In the genomic region with DNA sequence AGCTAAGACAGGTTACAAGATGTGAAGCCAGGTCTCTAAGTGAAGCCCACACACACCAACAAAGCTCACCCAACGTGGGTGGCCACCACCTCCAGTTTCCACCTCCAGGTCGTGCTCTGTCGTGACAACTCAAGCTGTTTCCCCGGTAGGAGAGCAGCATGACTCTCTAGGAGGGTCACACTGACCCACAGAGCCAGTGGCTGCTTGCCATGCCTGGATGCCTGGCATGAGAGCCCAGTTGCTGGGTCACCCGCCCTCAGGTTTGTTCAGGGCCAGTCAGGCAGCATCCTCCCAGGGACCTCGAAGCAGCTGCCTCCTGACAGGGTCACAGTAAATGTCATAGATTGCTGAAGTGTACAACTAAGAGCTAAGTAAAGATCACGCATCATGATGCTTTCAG, we compare ENCODE assay signal across 23 mouse cellular contexts. TPM values are rescaled to one million over a fixed set of nuclear protein-coding genes. Genes with fewer than 3 reads are reported as not detected.
DNase-seq lines count a peak whose midpoint lies in the region; TF ChIP-seq lines count a peak whose summit lies in the region.
"Had no signal": no experiment of that assay in that cellular context is flagged by ENCODE, and none has a peak within 500 bp of the region (broad histone marks: within the 10 kb centered on the region; RNA-seq: fewer than 3 reads in every experiment).

No protein-coding gene starts in this region.

- intact Hi-C loops in gastrocnemius, adult 2 months (cut with DNase I) = no loop called here
- intact Hi-C loops in gastrocnemius, postnatal 36 days (cut with DNase I) = no loop called here

- TF ChIP-seq CTCF in gastrocnemius, adult 2 months (IDR thresholded peaks at IDR 0.05) = no peak

- DNase-seq in gastrocnemius, adult 2 months = no peak
- no peak for DNase-seq in gastrocnemius, postnatal 36 days
- peak; percentile 73 for DNase-seq in ovary, adult 18-20 months (ENCODE audit: low spot score)
- no peak for DNase-seq in ovary, postnatal 10 days (ENCODE audit: low spot score)
- DNase-seq in cerebellum, adult 9-11 months = peak; percentile 76
- peak; percentile 76 for DNase-seq in ovary, postnatal 36 days (ENCODE audit: low spot score)
- no peak for DNase-seq in layer of hippocampus, postnatal 10 days (ENCODE audit: low spot score in 2 of 2)
- DNase-seq in lung, postnatal 10 days = no peak
- DNase-seq: gastrocnemius, postnatal 14 days; kidney, adult 11 months; layer of hippocampus, postnatal 36 days; right cerebral cortex, postnatal 25 days; thymus, adult 18-20 months; thymus, postnatal 4 days had no signal

- H3K4me3 ChIP-seq in gastrocnemius, adult 2 months = no peak overlapping the region
- H3K4me3 ChIP-seq: embryonic facial prominence, embryonic 15.5 days; forebrain, embryonic 13.5 days; heart, embryonic 12.5 days; limb, embryonic 15.5 days; liver, embryonic 15.5 days; neural tube, embryonic 12.5 days; stomach, embryonic 15.5 days had no signal

- peak overlapping the region; percentile 49; the same call in 1 of the 2 replicates for H3K27ac ChIP-seq in gastrocnemius, adult 2 months
- H3K27ac ChIP-seq: embryonic facial prominence, embryonic 15.5 days; forebrain, embryonic 13.5 days; hindbrain, postnatal 0 days; limb, embryonic 15.5 days; liver, embryonic 15.5 days; neural tube, embryonic 12.5 days; stomach, embryonic 15.5 days had no signal

RNA-seq across cellular contexts. Expression of a gene that starts 34.1 kb away (rescaled TPM):
- 1 to 10 TPM in 1 of 2 experiments, under 1 TPM in 1; 0.84 to 3.6 TPM for total RNA-seq in gastrocnemius, adult 2 months (2021)
- total RNA-seq in gastrocnemius, postnatal 36 days (2021) = 1 to 10 TPM; 1.2 to 1.7 TPM
- 1 to 10 TPM; 7.7 to 10.0 TPM for total RNA-seq in layer of hippocampus, postnatal 10 days (2021)
- total RNA-seq: hematopoietic stem cell, adult 5-6 weeks had no signal

RNA-seq across cellular contexts. Expression of a gene that starts 34.2 kb away (rescaled TPM):
- 1 to 10 TPM in 1 of 2 experiments, under 1 TPM in 1; 0.59 to 1.0 TPM for total RNA-seq in gastrocnemius, adult 2 months (2021)
- total RNA-seq in gastrocnemius, postnatal 36 days (2021) = under 1 TPM; 0.51 to 0.67 TPM
- under 1 TPM; 0.57 to 0.65 TPM for total RNA-seq in layer of hippocampus, postnatal 10 days (2021)

Comparison
In these comparisons a context has a peak if more than half of its experiments do, and no peak if none do; other contexts are left out.
1. DNase-seq: peak in ovary, adult 18-20 months (single experiment), cerebellum, adult 9-11 months (single experiment) and ovary, postnatal 36 days (single experiment); none in gastrocnemius, adult 2 months (single experiment), gastrocnemius, postnatal 36 days (0 of 2), ovary, postnatal 10 days (single experiment), layer of hippocampus, postnatal 10 days (0 of 2) and lung, postnatal 10 days (single experiment).